Mouse (Mus musculus) heart, postnatal 0 days (tissue): ENCODE measurements around the gene Il18. TPM values are rescaled to one million over a fixed set of nuclear protein-coding genes. Genes with fewer than 3 reads are reported as not detected.

Experiments
- ATAC-seq: fragments of 200-750 bp; cut with Nextera tagmentation; 2 replicates; pipeline ENCODE4 v1.8.0; 2017; ENCODE audit warnings: low read depth, moderate number of reproducible peaks, moderate library complexity; ENCODE audit not compliant: insufficient read depth
- DNase-seq: peaks from one replicate; pipeline ENCODE4 v3.0.0-alpha.2; 2016; ENCODE audit warnings: low spot score
- H3K27ac ChIP-seq: fragments of 300-500 bp; sonication (generic); 2 replicates; pipeline ENCODE4 v1.5.1; 2014; ENCODE audit warnings: low read depth, mild to moderate bottlenecking
- H3K27me3 ChIP-seq: fragments of 300-500 bp; sonication (generic); 2 replicates; pipeline ENCODE4 v1.6.1; 2014; ENCODE audit warnings: low read length, mixed read lengths; ENCODE audit not compliant: control insufficient read depth, insufficient read depth
- H3K36me3 ChIP-seq: fragments of 300-500 bp; sonication (generic); replicated peaks from 2 replicates; pipeline ENCODE4 v1.6.1; 2014; ENCODE audit warnings: low read length, mixed read lengths; ENCODE audit not compliant: control insufficient read depth, insufficient read depth
- H3K4me1 ChIP-seq: fragments of 300-500 bp; sonication (generic); 2 replicates; pipeline ENCODE4 v1.6.1; 2014; ENCODE audit warnings: antibody characterized with exemption; ENCODE audit not compliant: control insufficient read depth, insufficient read depth
- H3K4me2 ChIP-seq: fragments of 300-500 bp; sonication (generic); 2 replicates; pipeline ENCODE4 v1.6.1; 2014; ENCODE audit warnings: low read depth, mild to moderate bottlenecking, low read length, moderate library complexity
- H3K4me3 ChIP-seq: fragments of 300-500 bp; sonication (generic); 2 replicates; pipeline ENCODE4 v1.5.1; 2014; ENCODE audit warnings: low read depth, low read length
- H3K9ac ChIP-seq: fragments of 300-500 bp; sonication (generic); replicated peaks from 2 replicates; pipeline ENCODE4 v1.6.1; 2014; ENCODE audit warnings: low read depth, low read length, mixed read lengths
- H3K9me3 ChIP-seq: fragments of 300-500 bp; sonication (generic); replicated peaks from 2 replicates; pipeline ENCODE4 v1.6.1; 2016; ENCODE audit warnings: low read length; ENCODE audit not compliant: control insufficient read depth
- CTCF ChIP-seq: IDR thresholded peaks from 2 replicates; pipeline ENCODE4 v1.5.1; 2016; ENCODE audit warnings: antibody characterized with exemption, control low read depth, low read depth
- EP300 ChIP-seq: IDR thresholded peaks from 2 replicates; pipeline ENCODE4 v1.6.1; 2016; ENCODE audit warnings: antibody characterized with exemption, low read depth
- WGBS: fragments of 180-500 bp; shearing (Covaris S2); extraction: QIAGEN DNeasy Blood & Tissue Kit; methylation state at CpG from one replicate; pipeline ENCODE4 v1.1.7; 2014; 5-methylcytosine and 5-hydroxymethylcytosine counted together
- polyA plus RNA-seq: library from polyadenylated mRNA; unstranded; fragments of >200 nt; fragmentation: Nextera tagmentation; extraction: Ambion mirVana; gene quantifications from 2 replicates; pipeline ENCODE4 v1.2.1, GENCODE M21; 2015
- total RNA-seq: library from RNA; depleted of rRNA; stranded (reverse); fragments of >200 nt; gene quantifications from 2 replicates; pipeline ENCODE4 v1.2.3, GENCODE M21; 2014; ENCODE audit warnings: low replicate concordance

Gene Il18
- total and polyA plus RNA-seq, 2 experiments from 2014 or later: 2.4 to 2.9 TPM

DNA sequence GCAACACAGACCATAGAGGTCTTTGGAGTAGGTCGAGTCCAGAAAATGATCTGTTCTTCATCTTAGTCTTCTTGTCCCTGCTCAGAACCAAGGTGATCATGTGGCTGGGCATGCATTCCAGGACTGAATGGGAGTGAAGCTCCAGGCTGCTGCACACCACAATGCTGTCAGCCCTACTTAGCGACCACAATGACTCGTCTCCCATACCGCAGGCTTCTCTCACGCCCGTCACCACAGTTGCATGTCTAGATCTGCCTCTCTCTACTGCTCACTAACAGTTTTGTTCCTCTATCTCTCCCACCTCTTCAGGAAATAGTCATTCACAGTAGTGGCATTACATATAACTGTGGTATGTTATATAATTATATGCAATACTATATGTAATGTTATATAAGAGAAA is 33.9 kb upstream of the Il18 start:
- Histone ChIP-seq H3K27me3 (no peaks in the 10 kb centered on the region), H3K4me2 (no peak overlapping the region), H3K4me1 (no peaks in the 10 kb centered on the region), H3K27ac (no peak overlapping the region), H3K9me3 (no peaks in the 10 kb centered on the region), H3K4me3 (no peak overlapping the region), H3K36me3 (peaks cover 19% of the 10 kb centered on the region), H3K9ac (no peak overlapping the region)
- ATAC-seq (no peak), DNase-seq (no peak)
- 57% methylated on average over 6 of the region's 6 CpGs for WGBS
- TF ChIP-seq EP300: no peak
- TF ChIP-seq CTCF: no peak

DNA sequence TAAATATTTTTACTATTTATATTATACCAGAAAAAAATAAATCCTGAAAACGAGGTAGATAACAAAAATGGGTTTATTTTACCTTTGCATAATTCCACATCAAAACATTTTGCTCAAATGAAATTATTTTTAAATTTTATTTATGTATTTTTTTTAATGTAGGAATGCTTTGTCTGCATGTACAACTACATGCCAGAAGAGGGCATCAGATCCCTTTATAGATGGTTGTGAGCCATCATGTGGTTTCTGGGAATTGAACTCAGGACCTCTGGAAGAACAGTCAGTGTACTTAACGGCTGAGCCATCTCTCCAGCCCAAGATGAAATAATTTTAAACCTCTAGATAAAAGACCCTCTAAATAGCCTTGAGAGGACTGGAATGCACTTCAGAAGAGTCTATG is 33.1 kb upstream of the Il18 start:
- Histone ChIP-seq H3K4me1 (no peaks in the 10 kb centered on the region), H3K9me3 (no peaks in the 10 kb centered on the region), H3K4me3 (no peak overlapping the region), H3K9ac (no peak overlapping the region), H3K27me3 (no peaks in the 10 kb centered on the region), H3K27ac (no peak overlapping the region), H3K4me2 (no peak overlapping the region), H3K36me3 (peaks cover 19% of the 10 kb centered on the region)
- 47% methylated on average over 2 of the region's 2 CpGs for WGBS
- ATAC-seq (no peak), DNase-seq (no peak)
- TF ChIP-seq EP300: no peak
- TF ChIP-seq CTCF: peak; percentile 13; the same call in 1 of the 2 replicates

DNA sequence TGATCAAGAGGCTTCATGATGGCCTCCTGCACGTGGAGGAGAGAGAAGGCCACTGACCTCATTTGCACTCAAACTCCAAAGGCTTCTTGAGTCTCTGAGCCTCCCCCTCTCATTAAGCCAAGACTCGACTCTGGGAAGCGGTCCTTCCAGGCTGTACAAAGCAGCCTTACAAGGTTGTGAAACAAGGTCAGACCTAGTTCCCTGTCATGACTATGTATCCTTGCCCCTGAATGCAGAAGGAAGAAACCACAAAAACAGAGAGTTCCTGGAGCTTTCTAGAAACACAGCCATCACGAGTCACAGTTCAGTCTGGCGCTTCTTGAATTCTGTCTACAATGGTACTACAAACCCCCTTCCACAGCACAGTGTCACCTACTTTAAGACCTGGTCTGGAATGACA is 32.1 kb upstream of the Il18 start:
- no peaks in the 10 kb centered on the region for H3K27me3 ChIP-seq
- 73% methylated on average over 5 of the region's 5 CpGs for WGBS
- no peaks in the 10 kb centered on the region for H3K9me3 ChIP-seq
- H3K4me2 ChIP-seq: no peak overlapping the region
- H3K4me1 ChIP-seq: peaks cover 6% of the 10 kb centered on the region; the same call in 1 of the 2 replicates
- no peak overlapping the region for H3K27ac ChIP-seq
- H3K4me3 ChIP-seq: no peak overlapping the region
- peaks cover 19% of the 10 kb centered on the region for H3K36me3 ChIP-seq
- no peak overlapping the region for H3K9ac ChIP-seq
- ATAC-seq: no peak
- no peak for DNase-seq
- TF ChIP-seq EP300 (no peak), CTCF (no peak)

DNA sequence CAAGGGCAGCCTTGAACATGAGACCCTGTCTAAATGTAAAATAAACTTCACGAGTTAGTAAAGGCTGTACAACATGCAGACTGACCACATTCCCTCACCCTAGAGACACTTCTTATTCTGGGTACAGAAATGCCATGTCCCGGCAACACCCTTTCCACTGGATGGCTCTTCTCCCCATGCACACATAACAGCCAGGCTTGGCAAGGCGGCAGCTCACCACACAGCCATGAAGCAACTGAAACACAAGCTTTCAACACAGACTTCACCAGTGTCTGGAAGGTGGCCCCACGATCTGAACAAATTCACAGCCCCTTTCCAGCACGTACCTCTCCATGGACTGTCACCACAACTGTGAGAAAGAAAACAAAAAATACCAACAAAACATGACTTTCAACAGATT is 29.7 kb upstream of the Il18 start:
- DNase-seq (no peak), ATAC-seq (no peak)
- TF ChIP-seq EP300 (no peak), CTCF (no peak)
- H3K36me3 ChIP-seq: peaks cover 19% of the 10 kb centered on the region
- H3K4me1 ChIP-seq: peaks cover 8% of the 10 kb centered on the region; the same call in 1 of the 2 replicates
- H3K27ac ChIP-seq: no peak overlapping the region
- no peaks in the 10 kb centered on the region for H3K27me3 ChIP-seq
- whole genome bisulfite sequencing: 87% methylated on average over 5 of the region's 5 CpGs
- H3K4me2 ChIP-seq: no peak overlapping the region
- no peak overlapping the region for H3K4me3 ChIP-seq
- no peaks in the 10 kb centered on the region for H3K9me3 ChIP-seq
- no peak overlapping the region for H3K9ac ChIP-seq

DNA sequence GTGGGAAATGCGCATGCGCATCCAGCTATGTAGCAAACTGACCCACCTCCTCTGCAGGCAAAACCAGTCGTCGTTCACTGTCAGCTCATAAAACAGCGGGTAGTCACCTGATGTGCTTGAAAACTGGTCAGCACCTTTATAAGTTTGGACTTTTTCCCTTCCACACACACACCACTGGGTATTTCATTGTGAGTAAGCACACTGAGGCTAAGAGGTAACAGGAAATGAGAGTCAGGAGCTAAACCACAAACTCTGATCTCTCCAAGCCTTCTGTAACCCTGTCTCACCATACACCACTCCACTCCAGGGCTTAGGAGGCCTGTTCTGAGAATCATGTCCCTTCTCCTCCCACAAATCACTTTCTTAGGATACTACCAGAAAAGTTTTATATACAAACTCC is 29.0 kb upstream of the Il18 start:
- Histone ChIP-seq H3K27ac (no peak overlapping the region), H3K4me3 (no peak overlapping the region), H3K4me1 (peaks cover 8% of the 10 kb centered on the region; the same call in 1 of the 2 replicates), H3K27me3 (no peaks in the 10 kb centered on the region), H3K9ac (no peak overlapping the region), H3K36me3 (peaks cover 19% of the 10 kb centered on the region), H3K4me2 (no peak overlapping the region), H3K9me3 (no peaks in the 10 kb centered on the region)
- ATAC-seq (no peak), DNase-seq (no peak)
- no peak for TF ChIP-seq CTCF
- TF ChIP-seq EP300: no peak
- WGBS: 77% methylated on average over 5 of the region's 5 CpGs

DNA sequence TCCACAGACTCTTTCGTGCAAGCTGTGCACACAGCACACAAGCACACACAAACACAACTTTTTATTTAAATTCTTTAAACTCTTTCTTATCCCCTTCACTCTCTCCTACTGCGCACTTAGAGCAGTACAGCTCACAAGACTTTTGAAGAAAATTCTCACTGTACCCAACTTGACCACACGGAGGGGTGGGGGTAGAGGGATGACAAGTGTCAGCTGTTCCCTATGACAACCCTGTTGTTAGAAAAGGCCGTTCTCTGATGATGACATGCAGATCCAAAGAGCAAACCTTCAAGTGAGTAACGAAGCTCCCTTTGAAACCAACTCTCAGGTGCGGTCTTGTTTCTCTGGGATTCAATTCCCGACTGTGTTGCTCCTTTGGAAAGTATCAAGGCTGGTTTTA is 26.8 kb upstream of the Il18 start:
- Histone ChIP-seq H3K4me3 (peak overlapping the region; percentile 76), H3K9me3 (no peaks in the 10 kb centered on the region), H3K4me2 (peak overlapping the region; percentile 68), H3K9ac (peak overlapping the region; percentile 65), H3K36me3 (0 out of 2 replicates have a peak, but pooled peaks cover 3% of the 10 kb centered on the region), H3K27ac (no peak overlapping the region), H3K27me3 (no peaks in the 10 kb centered on the region), H3K4me1 (peaks cover 8% of the 10 kb centered on the region; the same call in 1 of the 2 replicates)
- 28% methylated on average over 7 of the region's 7 CpGs for WGBS
- DNase-seq (no peak), ATAC-seq (no peak)
- no peak for TF ChIP-seq CTCF
- TF ChIP-seq EP300: no peak
